Mouse (Mus musculus) bone marrow macrophage, adult 2 months (primary cell): ENCODE results near the gene Cbfa2t2.

ENCODE experiments used
- CTCF ChIP-seq: IDR thresholded peaks from 2 replicates; pipeline ENCODE4 v1.5.1; 2012; ENCODE audit warnings: low read depth, mild to moderate bottlenecking, low read length, moderate library complexity
- POLR2A ChIP-seq: IDR thresholded peaks from 2 replicates; pipeline ENCODE4 v1.6.1; 2012; ENCODE audit warnings: mild to moderate bottlenecking, low read depth, low read length, borderline replicate concordance

- TF ChIP-seq CTCF (no peak), POLR2A (no peak)
These were observed 113.6 kb downstream of the Cbfa2t2 start for GRCm38 (mm10) chr2:154549886-154550189.
